Mouse (Mus musculus) CH12.LX (cell line): ENCODE measurements at regions not wholly inside any gene's neighbourhood (a gene's known extent, or its start where the extent isn't known, plus 50 kb on each side); places are given as distances from the start of the nearest gene placed in this dataset.

Experiments used
- BHLHE40 ChIP-seq: IDR thresholded peaks from 2 replicates; pipeline ENCODE4 v1.6.1; 2011; ENCODE audit warnings: mild to moderate bottlenecking, low read depth, low read length, improper control_type of control experiment
- CTCF ChIP-seq, 2 experiments: IDR thresholded peaks in 1 of 2; conservative IDR thresholded peaks in 1 of 2; 2 replicates each; pipeline ENCODE4 v1.5.1; 2011 to 2012; ENCODE audit warnings: low read depth in 2 of 2, low read length in 2 of 2, improper control_type of control experiment in 1 of 2, inconsistent platforms in 1 of 2, mild to moderate bottlenecking in 1 of 2, moderate library complexity in 1 of 2
- E2F4 ChIP-seq: IDR thresholded peaks from 2 replicates; pipeline ENCODE4 v1.6.1; 2011; ENCODE audit warnings: low read depth, low read length, improper control_type of control experiment; ENCODE audit not compliant: insufficient replicate concordance
- EP300 ChIP-seq: IDR thresholded peaks from 2 replicates; pipeline ENCODE4 v1.6.1; 2011; ENCODE audit warnings: low read length, improper control_type of control experiment
- MAFK ChIP-seq: IDR thresholded peaks from 2 replicates; pipeline ENCODE4 v1.6.1; 2011; ENCODE audit warnings: low read length, improper control_type of control experiment; ENCODE audit not compliant: insufficient replicate concordance
- MAZ ChIP-seq: IDR thresholded peaks from 2 replicates; pipeline ENCODE4 v1.6.1; 2012; ENCODE audit warnings: low read depth, mild to moderate bottlenecking, inconsistent platforms, low read length, improper control_type of control experiment, moderate library complexity
- MXI1 ChIP-seq: IDR thresholded peaks from 2 replicates; pipeline ENCODE4 v1.6.1; 2011; ENCODE audit warnings: mild to moderate bottlenecking, low read depth, low read length, improper control_type of control experiment
- PAX5 ChIP-seq: IDR thresholded peaks from 2 replicates; pipeline ENCODE4 v1.6.1; 2012; ENCODE audit warnings: low read length, inconsistent platforms, mixed read lengths
- POLR2A ChIP-seq: IDR thresholded peaks from 2 replicates; pipeline ENCODE4 v1.6.1; 2011; ENCODE audit warnings: low read depth, mild to moderate bottlenecking, improper control_type of control experiment, low read length

- TF ChIP-seq MAZ (no peak), E2F4 (no peak), POLR2A (no peak), PAX5 (no peak), BHLHE40 (no peak), CTCF (conservative IDR thresholded peaks at IDR 0.05 in 1 of 2, IDR thresholded peaks at IDR 0.05 in 1 of 2; ENCODE audit: low read depth in 2 of 2, low read length in 2 of 2) (no peak), MXI1 (no peak), EP300 (no peak), MAFK (no peak)
These were observed 191.9 kb upstream of the Map3k1 start for GRCm38 (mm10) chr13:112000696-112001095.
